Mouse (Mus musculus) CH12.LX (cell line): ENCODE data around the gene Ralgps2.

Experiments
- ELF1 ChIP-seq: IDR thresholded peaks from 2 replicates; pipeline ENCODE4 v1.6.1; 2014; ENCODE audit warnings: low read depth, mild to moderate bottlenecking, inconsistent platforms, low read length, improper control_type of control experiment
- POLR2A ChIP-seq: IDR thresholded peaks from 2 replicates; pipeline ENCODE4 v1.6.1; 2011; ENCODE audit warnings: low read depth, mild to moderate bottlenecking, improper control_type of control experiment, low read length
- ZC3H11A ChIP-seq: IDR thresholded peaks from 2 replicates; pipeline ENCODE4 v1.6.1; 2012; ENCODE audit warnings: low read depth, mild to moderate bottlenecking, inconsistent platforms, low read length, improper control_type of control experiment
- ZKSCAN1 ChIP-seq: IDR thresholded peaks from 2 replicates; pipeline ENCODE4 v1.6.1; 2012; ENCODE audit warnings: low read depth, inconsistent platforms, low read length, improper control_type of control experiment, borderline replicate concordance

- TF ChIP-seq ZC3H11A (no peak), ZKSCAN1 (no peak), POLR2A (no peak), ELF1 (no peak)
These were observed 79.6 kb downstream of the Ralgps2 start for GRCm38 (mm10) chr1:156859711-156860250.
